Mouse (Mus musculus): ENCODE measurements around the gene Efna2.
"Not testable (repeated sequence)": the region's sequence is repeated elsewhere in the genome, so short reads cannot be mapped to it uniquely, and the experiment has no call there.

The Efna2 gene

DNA sequence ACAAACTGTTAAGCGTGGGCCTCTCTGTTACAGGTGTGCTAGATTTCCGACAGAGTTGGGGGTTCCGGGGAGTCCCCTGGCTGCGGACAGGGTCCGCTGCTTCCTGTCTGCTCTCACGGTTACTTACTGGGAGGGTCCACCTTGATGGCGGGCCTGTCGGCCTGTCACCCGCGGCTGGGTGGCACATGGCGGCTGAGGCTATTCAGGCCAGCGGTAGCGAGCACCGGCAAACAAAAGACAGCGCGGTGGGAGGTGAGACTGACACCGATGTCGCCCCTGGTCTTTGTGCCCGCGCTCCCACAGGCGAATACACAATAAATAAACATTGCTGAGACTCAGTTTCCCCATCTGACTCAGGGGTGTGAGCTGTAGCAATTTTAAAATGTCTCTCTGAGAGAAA lies 10.7 kb downstream of the Efna2 start:
- DNase-seq (ENCODE audit: low spot score): no peak

DNA sequence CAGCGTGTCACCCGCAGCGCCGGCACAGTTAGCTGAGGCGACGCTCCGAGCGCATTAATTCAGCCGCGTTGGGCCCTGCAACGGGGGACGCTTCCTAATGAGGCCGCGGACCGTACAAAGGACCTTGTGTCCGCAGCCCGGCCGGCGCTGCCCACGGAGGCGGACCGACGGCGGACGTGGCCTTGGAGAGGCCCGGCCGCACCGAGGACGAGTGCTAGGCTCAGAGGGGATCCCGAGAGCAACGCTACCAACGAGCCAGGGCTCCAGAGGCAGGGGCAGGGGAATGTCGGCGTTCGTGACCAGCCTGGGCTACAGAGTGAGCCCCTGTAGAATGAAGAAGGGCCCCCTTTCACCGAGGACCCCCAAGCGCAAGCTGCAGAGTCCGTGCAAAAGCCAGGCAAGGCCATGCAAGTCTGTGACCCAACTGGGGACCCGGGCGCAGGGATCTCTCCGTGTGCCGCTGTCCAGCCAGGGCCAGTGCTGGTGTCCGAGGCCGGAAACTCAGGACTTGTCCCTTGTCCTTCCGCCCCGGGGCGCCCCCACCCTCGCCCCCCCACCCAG lies 11.3 kb downstream of the Efna2 start:
- no peak for DNase-seq (ENCODE audit: low spot score)

- DNase-seq (ENCODE audit: low spot score): no peak
Measured at GRCm38 (mm10) chr10:80193976-80194375, 14.7 kb downstream of the Efna2 start.

GRCm38 (mm10) chr10:80194441-80194840 lies 15.2 kb downstream of the Efna2 start:
- no peak for DNase-seq (ENCODE audit: low spot score)

DNA sequence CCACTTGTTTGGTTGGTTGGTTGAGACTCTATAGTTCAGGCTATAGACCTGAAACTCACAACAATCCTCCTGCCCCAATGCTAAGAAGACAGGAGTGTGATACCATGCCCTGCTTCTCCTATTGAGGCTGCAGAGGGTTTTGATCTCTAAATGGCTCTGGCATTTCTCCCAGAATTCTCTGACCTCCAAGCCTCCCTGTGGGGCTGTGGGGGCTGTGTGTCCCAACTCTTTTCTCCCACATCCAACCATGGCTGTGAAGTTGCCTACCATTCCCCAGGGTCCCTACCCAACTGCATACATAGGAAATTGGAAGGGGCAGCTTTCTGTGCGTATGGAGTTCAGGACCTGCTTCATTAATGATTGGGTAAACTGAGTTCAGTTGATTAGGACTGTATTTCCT lies 16.9 kb downstream of the Efna2 start:
- DNase-seq (ENCODE audit: low spot score): no peak

GRCm38 (mm10) chr10:80196778-80197581 lies 17.7 kb downstream of the Efna2 start:
- no peak for DNase-seq (ENCODE audit: low spot score)

DNA sequence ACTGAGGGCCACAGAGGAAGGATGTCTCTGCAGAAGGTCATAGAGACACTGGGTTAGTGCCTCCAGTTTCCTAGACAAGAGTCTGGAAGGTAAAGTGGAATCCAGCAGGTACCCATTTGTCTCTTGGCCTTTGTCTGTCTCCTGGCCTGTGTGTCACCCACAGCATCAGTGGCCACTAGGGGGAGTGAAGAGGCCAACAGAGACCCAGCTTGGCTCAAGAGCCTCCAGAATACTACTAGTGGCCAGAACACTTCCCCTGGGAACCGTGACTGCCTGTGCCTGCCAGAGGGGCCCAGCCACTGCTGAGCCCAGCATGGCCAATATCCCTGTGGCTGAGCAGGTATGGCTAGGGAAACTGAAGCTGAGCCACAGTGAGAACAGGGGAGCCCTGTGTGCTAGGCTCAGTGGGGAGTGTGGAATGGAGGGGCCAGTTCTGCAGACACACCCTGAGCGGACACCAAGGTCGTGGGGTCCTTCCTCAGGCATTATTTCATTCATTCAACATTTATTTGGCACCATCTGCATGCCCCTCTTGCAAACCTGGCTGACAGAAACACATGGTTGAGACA lies 20.2 kb downstream of the Efna2 start:
- DNase-seq (ENCODE audit: low spot score): peak; percentile 76

- DNase-seq (ENCODE audit: low spot score): no peak
Measured at GRCm38 (mm10) chr10:80200485-80200884, 21.2 kb downstream of the Efna2 start.

DNA sequence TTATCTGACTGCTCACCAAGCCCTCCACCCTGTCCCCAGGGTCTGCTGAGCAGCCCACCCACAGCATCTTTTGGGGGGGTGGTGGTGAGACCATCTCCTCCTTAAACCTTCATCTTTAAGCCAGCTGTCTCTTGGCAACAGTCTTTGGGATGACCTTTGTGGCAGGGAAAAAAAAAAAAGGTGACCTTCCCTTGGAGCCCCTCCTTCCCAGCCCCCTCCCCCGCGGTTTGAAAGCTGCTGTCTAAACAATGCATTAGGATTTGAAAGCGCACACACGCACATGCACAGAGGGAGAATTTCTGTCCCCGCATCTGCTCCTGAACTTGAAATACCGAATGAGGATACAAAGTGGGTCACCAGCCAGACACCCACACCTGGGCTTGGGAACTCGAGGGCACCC lies 24.8 kb downstream of the Efna2 start:
- no peak for DNase-seq (ENCODE audit: low spot score)

GRCm38 (mm10) chr10:80207201-80207600 lies 27.9 kb downstream of the Efna2 start:
- DNase-seq (ENCODE audit: low spot score): no peak

DNA sequence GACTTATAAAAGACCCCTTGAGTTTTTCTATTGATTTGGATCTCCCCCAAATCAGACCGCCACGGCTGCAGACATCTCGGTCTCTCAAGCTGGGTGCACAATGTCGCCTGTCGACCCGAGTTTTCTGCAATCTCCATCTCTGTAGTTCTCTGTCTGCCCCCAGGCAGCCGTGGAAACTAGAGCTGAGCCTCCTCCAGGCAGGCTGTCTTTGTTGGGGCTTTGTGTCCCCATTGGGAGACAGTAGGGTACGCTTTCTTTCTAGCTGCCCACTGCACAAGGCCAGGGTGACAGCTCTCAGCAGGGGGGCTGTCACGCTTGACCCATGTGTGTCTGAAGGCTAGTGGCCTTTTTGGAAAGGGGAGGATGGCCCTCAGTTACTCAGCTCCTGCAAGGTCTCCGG lies 28.4 kb downstream of the Efna2 start:
- DNase-seq (ENCODE audit: low spot score): no peak

GRCm38 (mm10) chr10:80208248-80208647 lies 29.0 kb downstream of the Efna2 start:
- no peak for DNase-seq (ENCODE audit: low spot score)

- DNase-seq (ENCODE audit: low spot score): no peak
Measured at GRCm38 (mm10) chr10:80208841-80209371, 29.6 kb downstream of the Efna2 start.

DNA sequence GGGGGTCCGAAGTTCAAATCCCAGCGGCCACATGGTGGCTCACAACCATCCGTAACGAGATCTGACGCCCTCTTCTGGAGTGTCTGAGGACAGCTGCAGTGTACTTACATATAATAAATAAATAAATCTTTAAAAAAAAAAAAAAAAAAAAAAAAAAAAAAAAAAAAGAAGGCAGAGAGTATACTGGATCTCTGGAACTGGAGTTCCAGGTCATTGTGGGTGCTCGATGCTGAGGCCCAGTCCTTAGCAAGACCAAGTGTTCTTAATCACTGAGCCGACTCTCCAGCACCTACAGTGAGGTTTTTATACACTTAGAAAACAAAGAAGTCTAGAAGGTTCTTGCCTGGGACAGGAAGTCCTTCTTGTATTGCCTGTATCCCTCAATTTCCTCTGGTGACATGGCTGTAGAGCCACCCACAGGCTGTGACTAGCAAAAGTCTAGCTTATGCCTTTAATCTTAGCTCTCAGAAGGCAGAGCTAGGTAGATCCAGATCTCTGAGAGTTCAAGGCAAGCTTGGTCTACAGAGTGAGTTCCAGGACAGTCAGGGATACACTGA lies 32.3 kb downstream of the Efna2 start:
- peak; percentile 38 for DNase-seq (ENCODE audit: low spot score)

DNA sequence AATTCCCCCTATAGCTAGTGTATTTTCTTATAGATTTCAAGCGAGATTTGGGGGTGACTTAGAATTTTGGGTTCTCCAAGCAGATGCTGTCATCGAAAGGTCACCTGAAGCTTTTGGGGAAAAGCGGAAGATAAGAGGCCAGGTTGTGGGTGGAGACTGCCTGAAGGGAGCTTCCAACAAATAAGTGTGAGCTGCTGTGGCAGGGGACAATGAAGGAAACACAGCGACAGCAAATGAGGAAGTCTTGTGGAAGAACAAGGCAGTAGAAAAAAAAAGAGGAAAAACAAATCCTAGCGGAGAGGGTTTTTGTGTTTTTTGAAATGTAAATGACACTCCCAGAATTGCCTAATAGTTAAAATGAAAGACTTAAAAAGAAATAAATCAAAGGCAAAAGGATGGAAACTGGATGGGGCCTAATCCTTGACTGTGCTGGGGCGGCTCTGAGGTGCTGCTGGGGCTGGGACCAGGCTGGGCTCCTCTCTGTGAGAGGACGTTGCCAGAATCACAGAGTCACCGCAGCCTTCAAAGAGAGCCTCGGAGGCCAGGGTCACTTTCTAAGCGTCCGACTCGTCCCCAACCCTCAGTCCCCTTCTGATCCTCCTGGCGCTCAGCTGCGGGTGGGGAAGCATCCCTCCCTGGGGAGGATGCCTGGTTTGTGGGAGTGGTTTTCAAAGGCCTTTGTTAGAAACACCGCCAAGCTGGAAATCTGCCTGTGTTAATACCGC lies 35.9 kb downstream of the Efna2 start:
- no peak for DNase-seq (ENCODE audit: low spot score)

- no peak for DNase-seq (ENCODE audit: low spot score)
Measured at GRCm38 (mm10) chr10:80220676-80221075, 41.4 kb downstream of the Efna2 start.

- DNase-seq (ENCODE audit: low spot score): not testable (repeated sequence)
Measured at GRCm38 (mm10) chr10:80223137-80223536, 43.9 kb downstream of the Efna2 start.

- DNase-seq (ENCODE audit: low spot score): no peak
Measured at GRCm38 (mm10) chr10:80226071-80226415, 46.8 kb downstream of the Efna2 start.

GRCm38 (mm10) chr10:80226416-80227165 lies 47.3 kb downstream of the Efna2 start, which contains the start of gene Mum1:
Mum1 (plus strand) TSS chr10:80226434.
- peak; percentile 97 for DNase-seq (ENCODE audit: low spot score)

- no peak for DNase-seq (ENCODE audit: low spot score)
Measured at GRCm38 (mm10) chr10:80227166-80227539, 47.9 kb downstream of the Efna2 start.

All from T-cell, adult 2 months (primary cell).